Mouse (Mus musculus): ENCODE measurements around the gene Olfr1378.

Olfr1378 gene

DNA sequence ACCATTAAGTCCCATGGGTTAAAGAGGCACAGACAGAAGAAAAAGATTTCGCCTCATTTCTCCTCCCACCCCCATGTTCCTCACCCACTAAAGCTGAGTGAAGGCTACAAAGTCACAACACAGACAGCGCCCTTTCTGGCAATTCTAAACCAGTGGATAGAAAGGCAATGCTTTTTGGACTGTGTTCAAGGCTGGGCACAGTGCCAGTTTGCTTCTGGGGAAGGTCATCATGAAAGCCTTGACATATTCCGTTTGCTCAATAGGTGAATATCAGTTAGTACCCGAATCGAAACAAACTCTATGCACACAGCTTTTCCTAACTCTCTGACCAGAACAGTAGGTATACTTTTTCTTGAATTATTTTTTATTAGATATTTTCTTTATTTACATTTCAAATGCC lies 45.5 kb downstream of the Olfr1378 start:
- Histone ChIP-seq H3K27me3 (ENCODE audit: control insufficient read depth, insufficient read depth, low read length, poor library complexity, severe bottlenecking) (no peaks in the 10 kb centered on the region), H3K36me3 (ENCODE audit: control insufficient read depth, insufficient read depth, low read length, poor library complexity, severe bottlenecking) (no peaks in the 10 kb centered on the region)
- no peak for DNase-seq (ENCODE audit: low read depth, low spot score)

DNA sequence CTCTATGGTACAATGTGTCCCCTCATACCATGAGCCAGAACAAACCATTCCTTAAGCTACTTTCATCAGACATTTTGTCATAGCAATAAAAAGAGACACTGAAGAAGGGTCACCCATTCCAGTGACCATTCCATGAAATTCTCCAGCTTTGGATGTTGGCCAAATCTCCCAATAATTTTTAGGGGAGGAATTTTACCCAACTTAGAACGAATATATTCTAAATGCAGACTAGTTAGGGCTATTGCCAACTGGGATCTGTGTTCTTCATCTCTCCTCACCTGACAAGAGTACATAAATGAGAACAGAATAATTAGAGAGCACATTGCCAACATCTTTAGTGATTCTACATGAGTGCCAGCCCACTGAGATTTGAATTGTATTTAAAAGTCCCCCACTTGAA lies 47.6 kb downstream of the Olfr1378 start, which contains the start of gene Olfr54:
TSS of gene Olfr54 (plus strand) at position 301 of the 400 bp plus-strand sequence.
- Histone ChIP-seq H3K27me3 (ENCODE audit: control insufficient read depth, insufficient read depth, low read length, poor library complexity, severe bottlenecking) (no peaks in the 10 kb centered on the region), H3K36me3 (ENCODE audit: control insufficient read depth, insufficient read depth, low read length, poor library complexity, severe bottlenecking) (no peaks in the 10 kb centered on the region)
- no peak for DNase-seq (ENCODE audit: low read depth, low spot score)

DNA sequence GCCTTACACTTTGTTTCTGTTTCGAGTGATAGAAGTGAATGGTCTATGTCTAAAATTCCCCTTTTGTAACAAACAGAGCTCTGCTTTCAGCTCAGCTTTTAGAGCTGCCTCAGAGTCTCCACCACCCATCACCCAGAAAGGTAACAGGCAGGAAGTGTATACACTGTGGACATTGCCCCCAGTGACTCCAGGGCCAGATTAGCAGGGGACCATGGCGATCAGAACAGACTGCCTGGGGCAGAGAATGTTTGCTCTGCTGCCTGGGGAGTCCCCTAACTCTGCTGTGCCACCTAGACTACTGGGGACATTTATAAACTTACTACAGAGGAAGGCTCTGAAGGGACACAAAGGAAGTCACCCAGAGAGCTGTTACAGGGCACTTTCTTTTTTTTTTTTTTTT lies 50.0 kb downstream of the Olfr1378 start:
- DNase-seq (ENCODE audit: low read depth, low spot score) = no peak
- Histone ChIP-seq H3K27me3 (ENCODE audit: control insufficient read depth, insufficient read depth, low read length, poor library complexity, severe bottlenecking) (no peaks in the 10 kb centered on the region), H3K36me3 (ENCODE audit: control insufficient read depth, insufficient read depth, low read length, poor library complexity, severe bottlenecking) (no peaks in the 10 kb centered on the region)
